Mouse (Mus musculus): Measurements from ENCODE around the gene Dntt.

- TF ChIP-seq CTCF (IDR thresholded peaks at IDR 0.05; ENCODE audit: control insufficient read depth, insufficient read depth, low read length) (no peak), POLR2A (IDR thresholded peaks at IDR 0.05; ENCODE audit: borderline replicate concordance, control insufficient read depth, low read depth, low read length) (no peak)
Observed at GRCm38 (mm10) chr19:40996722-40997121, 32.4 kb upstream of the Dntt start.

All from bone marrow, adult 2 months (tissue).